Mouse (Mus musculus) G1E (cell line): Measurements from ENCODE around the gene Heatr5b. TPM values are rescaled to one million over a fixed set of nuclear protein-coding genes. Genes with fewer than 3 reads are reported as not detected.

ENCODE experiments used
- ATAC-seq: 2 replicates; pipeline ENCODE4 v1.8.0; 2016; ENCODE audit warnings: mild to moderate bottlenecking; ENCODE audit not compliant: insufficient number of reproducible peaks, poor library complexity, low FRiP score, severe bottlenecking; ENCODE audit errors: extremely low read depth
- DNase-seq: peaks from one replicate; pipeline ENCODE4 v3.0.0; 2012; ENCODE audit warnings: low spot score
- H3K27me3 ChIP-seq: 2 replicates; pipeline ENCODE4 v1.6.1; 2012; ENCODE audit warnings: mild to moderate bottlenecking, low read length, inconsistent platforms; ENCODE audit not compliant: insufficient read depth
- H3K36me3 ChIP-seq: replicated peaks from 2 replicates; pipeline ENCODE3; 2012; ENCODE audit warnings: mild to moderate bottlenecking, inconsistent platforms
- H3K4me1 ChIP-seq: 2 replicates; pipeline ENCODE4 v1.6.1; 2012; ENCODE audit warnings: low read depth, low read length, inconsistent platforms, mixed read lengths; ENCODE audit not compliant: insufficient read depth
- H3K4me3 ChIP-seq: 2 replicates; pipeline ENCODE4 v1.5.1; 2012; ENCODE audit warnings: low read depth, mild to moderate bottlenecking, inconsistent platforms, low read length, moderate library complexity, mixed read lengths
- H3K9me3 ChIP-seq: replicated peaks from 2 replicates; pipeline ENCODE4 v1.6.1; 2012; ENCODE audit warnings: inconsistent platforms
- CTCF ChIP-seq: IDR thresholded peaks from 2 replicates; pipeline ENCODE4 v1.5.1; 2012; ENCODE audit warnings: low read depth, low read length, inconsistent platforms, mixed read lengths
- GATA1 ChIP-seq: IDR thresholded peaks from 2 replicates; pipeline ENCODE4 v1.6.1; 2012; ENCODE audit warnings: borderline replicate concordance, low read length, inconsistent platforms, mixed read lengths
- GATA2 ChIP-seq: IDR thresholded peaks from 2 replicates; pipeline ENCODE4 v1.6.1; 2012; ENCODE audit warnings: low read depth, low read length, inconsistent platforms, borderline replicate concordance
- POLR2AphosphoS5 ChIP-seq: IDR thresholded peaks from 2 replicates; pipeline ENCODE4 v1.6.1; 2012; ENCODE audit warnings: low read depth, low read length, inconsistent platforms; ENCODE audit not compliant: insufficient replicate concordance
- TAL1 ChIP-seq: conservative IDR thresholded peaks from 2 replicates; pipeline ENCODE4 v1.6.1; 2012; ENCODE audit warnings: low read depth, low read length, inconsistent platforms, mixed read lengths
- polyA plus RNA-seq: library from polyadenylated mRNA; stranded (reverse); fragments of >175 nt; gene quantifications from 2 replicates; pipeline ENCODE4 v1.2.3, GENCODE M21; 2012
- total RNA-seq, 2 experiments: library from RNA; stranded (forward) in 1 of 2; stranded (reverse) in 1 of 2; fragments of 200-1000 nt in 1 of 2; fragments of >200 nt in 1 of 2; fragmentation: Nextera tagmentation in 1 of 2; gene quantifications; 2 replicates each; pipeline ENCODE4 v1.2.3; 2014 to 2017

The Heatr5b gene
- total and polyA plus RNA-seq, 3 experiments = 2.9 to 36.9 (median 25.1) TPM

DNA sequence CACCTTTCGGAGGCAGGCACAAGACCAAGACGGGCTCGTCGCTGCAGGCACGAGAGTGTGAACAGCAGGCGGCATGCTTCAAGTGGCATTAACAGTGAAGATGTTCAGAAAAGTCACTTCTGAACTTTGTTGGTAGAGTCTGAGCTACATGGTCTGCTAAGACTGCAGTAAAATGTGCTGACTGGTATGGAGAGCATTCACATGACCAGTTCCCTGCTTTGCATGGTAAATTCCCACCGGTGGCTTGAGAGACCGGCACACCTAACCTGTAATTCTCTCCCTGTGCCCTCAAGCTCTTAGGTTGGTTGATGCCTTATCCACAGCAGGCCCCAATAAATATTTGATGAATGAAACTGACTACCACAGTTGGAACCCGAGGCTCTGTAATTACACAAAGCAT lies 86.7 kb downstream of the Heatr5b start:
- H3K9me3 ChIP-seq = no peaks in the 10 kb centered on the region
- TF ChIP-seq POLR2AphosphoS5 (no peak), GATA2 (no peak), CTCF (no peak), GATA1 (no peak), TAL1 (no peak)

DNA sequence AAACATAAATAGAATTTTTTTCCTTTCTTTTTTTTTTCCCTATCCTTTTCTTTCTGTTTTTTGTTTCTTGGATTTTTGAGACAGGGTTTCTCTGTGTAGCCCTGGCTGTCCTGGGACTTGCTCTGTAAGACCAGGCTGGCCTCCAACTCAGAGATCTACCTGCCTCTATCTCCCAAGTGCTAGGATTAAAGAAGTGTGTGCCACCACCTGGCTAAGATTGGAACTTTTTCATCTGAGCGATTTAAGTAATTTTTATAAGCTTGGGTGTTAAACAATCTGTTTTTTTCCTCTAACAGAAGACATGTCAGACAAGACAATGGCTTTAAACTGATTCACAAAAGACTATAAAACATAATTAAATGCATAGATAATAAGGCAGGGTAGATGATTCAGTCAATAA lies 96.7 kb downstream of the Heatr5b start:
- H3K27me3 ChIP-seq = no peaks in the 10 kb centered on the region
- ATAC-seq (no peak), DNase-seq (no peak)
- H3K4me1 ChIP-seq = peaks cover 20% of the 10 kb centered on the region
- no peaks in the 10 kb centered on the region for H3K9me3 ChIP-seq
- no peak for TF ChIP-seq GATA2
- TF ChIP-seq TAL1 = no peak
- no peak for TF ChIP-seq CTCF
- no peak for TF ChIP-seq GATA1
- no peak for TF ChIP-seq POLR2AphosphoS5
- no peak overlapping the region for H3K4me3 ChIP-seq
- peaks cover 6% of the 10 kb centered on the region for H3K36me3 ChIP-seq

More for the DNA sequence above, 86.7 kb downstream of the Heatr5b start:
- H3K4me1 ChIP-seq = no peaks in the 10 kb centered on the region
- no peak for ATAC-seq
- DNase-seq = no peak
- H3K27me3 ChIP-seq = no peaks in the 10 kb centered on the region
- H3K36me3 ChIP-seq = peaks cover 21% of the 10 kb centered on the region
- H3K4me3 ChIP-seq = no peak overlapping the region

DNA sequence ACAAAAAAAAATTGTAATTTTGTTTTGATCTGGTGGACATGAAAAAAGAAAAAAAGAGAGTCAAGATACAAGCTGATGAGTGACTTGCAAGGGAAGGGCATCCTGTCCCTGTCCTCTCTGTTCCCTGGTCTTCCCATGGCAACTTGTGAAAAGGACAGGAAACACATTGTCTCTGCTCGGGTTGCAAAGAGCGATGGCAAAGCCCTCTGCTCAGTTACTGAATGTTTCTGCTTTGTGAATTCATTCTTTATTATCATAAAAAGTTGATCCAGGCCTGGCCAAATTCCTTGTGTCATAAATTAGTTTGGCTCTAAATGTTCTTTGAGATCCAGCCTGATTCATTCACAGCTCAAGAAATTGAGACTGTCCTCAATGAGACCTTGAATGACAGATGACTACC lies 97.4 kb downstream of the Heatr5b start:
- ATAC-seq (no peak), DNase-seq (no peak)
- peaks cover 6% of the 10 kb centered on the region for H3K36me3 ChIP-seq
- H3K27me3 ChIP-seq = no peaks in the 10 kb centered on the region
- H3K9me3 ChIP-seq = no peaks in the 10 kb centered on the region
- H3K4me1 ChIP-seq = peaks cover 20% of the 10 kb centered on the region
- H3K4me3 ChIP-seq = no peak overlapping the region
- TF ChIP-seq POLR2AphosphoS5 = no peak
- no peak for TF ChIP-seq GATA1
- no peak for TF ChIP-seq GATA2
- no peak for TF ChIP-seq TAL1
- no peak for TF ChIP-seq CTCF

DNA sequence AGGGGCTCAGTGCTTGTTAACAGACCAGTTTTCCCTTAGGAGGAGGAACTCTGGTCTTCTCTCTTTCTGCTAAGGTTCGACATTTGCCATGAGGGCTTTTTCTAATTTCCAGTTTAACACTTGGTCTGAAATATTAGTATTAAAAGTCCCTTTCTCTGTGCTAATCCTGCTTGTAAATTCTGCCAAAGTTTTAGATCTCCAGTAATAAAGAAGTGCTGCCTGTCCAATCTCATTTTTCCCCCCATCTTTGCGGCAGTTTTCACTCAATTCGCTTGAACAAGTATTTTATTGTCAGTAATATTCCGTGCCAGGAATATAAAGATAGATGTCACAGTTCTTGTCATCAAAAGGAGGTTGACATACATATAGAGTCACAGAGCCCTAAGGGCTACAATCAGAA lies 98.1 kb downstream of the Heatr5b start, which contains the start of gene Strn:
Gene Strn, minus strand, starts transcription at position 101 of the 400 bp plus-strand sequence.
- Histone ChIP-seq H3K9me3 (no peaks in the 10 kb centered on the region), H3K36me3 (peaks cover 12% of the 10 kb centered on the region), H3K4me1 (peaks cover 23% of the 10 kb centered on the region), H3K27me3 (no peaks in the 10 kb centered on the region), H3K4me3 (peak within 1 kb of the TSS; percentile 85)
- DNase-seq (no peak), ATAC-seq (no peak)
- TF ChIP-seq POLR2AphosphoS5 (no peak), GATA1 (no peak), GATA2 (no peak), TAL1 (no peak), CTCF (no peak)

DNA sequence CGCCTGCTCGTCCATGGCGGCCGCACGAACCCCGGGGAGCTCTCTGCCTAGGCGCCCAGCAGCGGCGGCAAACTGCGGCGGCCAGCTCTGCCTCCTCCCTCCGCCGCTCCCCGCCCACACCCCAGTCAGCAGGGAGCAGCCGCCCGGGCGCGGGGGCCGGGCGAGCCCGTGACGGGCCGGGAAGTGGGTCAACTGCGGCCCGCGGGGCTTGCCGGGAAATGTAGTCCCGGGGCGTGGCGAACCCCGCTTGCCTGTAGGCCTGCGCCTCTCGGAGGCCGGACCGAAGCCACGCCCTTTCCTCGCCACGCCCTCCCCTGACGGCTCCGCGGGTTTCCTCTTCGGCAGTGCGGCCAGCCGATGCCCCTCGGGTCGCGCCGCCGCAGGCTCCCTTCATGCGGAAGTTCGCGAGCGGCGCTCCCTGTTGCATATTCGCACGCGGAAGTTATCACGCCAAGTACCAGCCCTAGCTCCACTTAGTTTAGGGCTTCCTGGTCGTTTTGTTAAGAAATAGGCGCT lies 98.6 kb downstream of the Heatr5b start:
- ATAC-seq = peak; percentile 91
- H3K9me3 ChIP-seq = no peaks in the 10 kb centered on the region
- H3K4me3 ChIP-seq = peak overlapping the region; percentile 85
- peaks cover 17% of the 10 kb centered on the region for H3K36me3 ChIP-seq
- TF ChIP-seq GATA2 = no peak
- TF ChIP-seq POLR2AphosphoS5 = no peak
- no peak for TF ChIP-seq TAL1
- peaks cover 23% of the 10 kb centered on the region for H3K4me1 ChIP-seq
- H3K27me3 ChIP-seq = no peaks in the 10 kb centered on the region
- peak; percentile 97 for DNase-seq

DNA sequence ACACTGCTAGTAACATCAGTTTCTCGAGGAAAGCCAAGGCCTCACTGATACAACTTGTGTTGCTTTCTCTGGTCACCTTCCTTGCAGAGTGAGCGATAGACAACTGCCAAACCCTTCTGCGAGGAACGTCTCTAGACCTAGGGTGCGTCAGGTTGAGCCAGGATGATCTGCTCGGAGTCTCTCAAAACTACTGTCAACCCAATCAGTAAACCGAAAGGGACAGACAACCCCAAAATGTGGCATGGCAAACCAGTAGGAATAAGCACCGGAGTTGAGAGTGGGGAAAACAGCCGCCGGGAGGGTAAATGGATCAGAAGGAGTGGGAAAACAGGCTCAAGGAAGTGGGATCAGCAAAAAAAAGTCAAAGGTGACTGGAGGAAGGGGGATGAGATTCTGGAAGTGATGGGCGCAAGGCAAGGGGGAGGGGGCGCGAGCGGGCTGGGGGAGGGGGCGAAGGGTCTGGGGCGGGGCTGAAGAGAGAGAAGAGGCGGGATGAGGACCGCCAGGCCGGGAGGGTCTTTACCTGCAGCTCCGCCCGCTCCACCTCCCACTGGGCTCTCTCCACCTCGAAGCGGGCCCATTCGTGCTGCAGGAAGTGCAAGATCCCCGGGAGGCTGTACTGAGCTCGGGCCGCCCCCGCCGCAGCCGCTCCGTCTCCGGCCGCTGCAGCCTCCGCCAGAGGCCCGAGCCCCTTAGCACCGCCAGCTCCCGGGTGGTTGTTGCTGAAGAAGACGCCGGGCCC lies 99.3 kb downstream of the Heatr5b start:
- Histone ChIP-seq H3K27me3 (no peaks in the 10 kb centered on the region), H3K36me3 (peaks cover 18% of the 10 kb centered on the region), H3K9me3 (no peaks in the 10 kb centered on the region), H3K4me3 (peak overlapping the region; percentile 85), H3K4me1 (peaks cover 23% of the 10 kb centered on the region)
- ATAC-seq (no peak), DNase-seq (peak; percentile 3)
- TF ChIP-seq TAL1 = no peak
- TF ChIP-seq POLR2AphosphoS5 = no peak
- TF ChIP-seq GATA2 = no peak
- no peak for TF ChIP-seq GATA1
- no peak for TF ChIP-seq CTCF
